ENCODE assay signal across 10 mouse cellular contexts in genomic region chr3:90376247-90376585, GRCm38 (mm10). TPM values are rescaled to one million over a fixed set of nuclear protein-coding genes. Genes with fewer than 3 reads are reported as not detected.
DNase-seq lines count a peak whose midpoint lies in the region; ATAC-seq lines count a peak whose summit lies in the region.
"Had no signal": no experiment of that assay in that cellular context is flagged by ENCODE, and none has a peak within 500 bp of the region (broad histone marks: within the 10 kb centered on the region; RNA-seq: fewer than 3 reads in every experiment).

No protein-coding gene starts in this region.

- no peaks in the 10 kb centered on the region for H3K27me3 ChIP-seq in heart, embryonic 12.5 days (replicated peaks)
- H3K27me3 ChIP-seq in hindbrain, embryonic 10.5 days (ENCODE audit: insufficient read depth, poor library complexity, severe bottlenecking): no peaks in the 10 kb centered on the region
- H3K27me3 ChIP-seq: limb, embryonic 15.5 days had no signal

- peaks cover 8% of the 10 kb centered on the region for H3K4me1 ChIP-seq in heart, embryonic 12.5 days (replicated peaks)
- peaks cover 39% of the 10 kb centered on the region for H3K4me1 ChIP-seq in hindbrain, embryonic 10.5 days (replicated peaks)
- H3K4me1 ChIP-seq: limb, embryonic 15.5 days had no signal

- H3K27ac ChIP-seq in heart, embryonic 12.5 days (ENCODE audit: poor library complexity, severe bottlenecking): no peak overlapping the region
- H3K27ac ChIP-seq in hindbrain, embryonic 10.5 days: peak overlapping the region; percentile 89
- H3K27ac ChIP-seq: limb, embryonic 15.5 days had no signal

- peak overlapping the region; percentile 33; the same call in 1 of the 2 replicates for H3K9ac ChIP-seq in heart, embryonic 12.5 days
- H3K9ac ChIP-seq: limb, embryonic 15.5 days had no signal

- no peaks in the 10 kb centered on the region for H3K9me3 ChIP-seq in heart, embryonic 12.5 days (replicated peaks)
- H3K9me3 ChIP-seq in hindbrain, embryonic 10.5 days: no peaks in the 10 kb centered on the region
- H3K9me3 ChIP-seq: limb, embryonic 15.5 days had no signal

- no peak overlapping the region for H3K4me2 ChIP-seq in heart, embryonic 12.5 days
- H3K4me2 ChIP-seq: limb, embryonic 15.5 days had no signal

- ATAC-seq in heart, embryonic 12.5 days (ENCODE audit: insufficient number of reproducible peaks, low FRiP score): peak; percentile 50; the same call in 1 of the 2 replicates

- DNase-seq in heart, adult 9 months (ENCODE audit: low spot score in 2 of 2): no peak
- DNase-seq in Muller cell, postnatal 12 days (ENCODE audit: inconsistent ontology term): peak; percentile 24
- peak; percentile 92 for DNase-seq in hindbrain, embryonic 10.5 days (ENCODE audit: low spot score)
- DNase-seq in lung, postnatal 4 days: peak; percentile 31 to 59
- no peak for DNase-seq in urinary bladder, postnatal 14 days (ENCODE audit: low spot score)
- no peak for DNase-seq in urinary bladder, postnatal 36 days (ENCODE audit: low spot score in 2 of 2)
- no peak for DNase-seq in urinary bladder, postnatal 10 days (ENCODE audit: low spot score)
- DNase-seq: adrenal gland, postnatal 10 days had no signal

- no peaks in the 10 kb centered on the region for H3K36me3 ChIP-seq in heart, embryonic 12.5 days
- H3K36me3 ChIP-seq in hindbrain, embryonic 10.5 days: no peaks in the 10 kb centered on the region
- H3K36me3 ChIP-seq: limb, embryonic 15.5 days had no signal

- H3K4me3 ChIP-seq in heart, embryonic 12.5 days: no peak overlapping the region
- peak overlapping the region; percentile 18; the same call in 1 of the 2 replicates for H3K4me3 ChIP-seq in hindbrain, embryonic 10.5 days
- H3K4me3 ChIP-seq: limb, embryonic 15.5 days had no signal

- 65% methylated on average over 1 of the region's 1 CpGs for WGBS in heart, embryonic 12.5 days
- WGBS in hindbrain, embryonic 10.5 days: 14% methylated on average over 1 of the region's 1 CpGs

RNA-seq across cellular contexts. Expression of gene Slc27a3, which starts 13.5 kb away (rescaled TPM):
- polyA plus RNA-seq in heart, embryonic 12.5 days (2016; fragmentation: Nextera tagmentation; extraction: Ambion mirVana): 9.9 and 10.3 TPM in 2 replicates
- 28.5 and 29.1 TPM in 2 replicates for polyA plus RNA-seq in hindbrain, embryonic 10.5 days (2016; fragmentation: Nextera tagmentation; extraction: Ambion mirVana)

RNA-seq across cellular contexts. Expression of gene Ints3, which starts 57.2 kb away (rescaled TPM):
- 31.1 and 32.2 TPM in 2 replicates for polyA plus RNA-seq in heart, embryonic 12.5 days (2016; fragmentation: Nextera tagmentation; extraction: Ambion mirVana)
- polyA plus RNA-seq in hindbrain, embryonic 10.5 days (2016; fragmentation: Nextera tagmentation; extraction: Ambion mirVana): 37.6 and 39.7 TPM in 2 replicates

Comparison
In these comparisons a context has a peak if more than half of its experiments do, and no peak if none do; other contexts are left out.
1. DNase-seq: peak in Muller cell, postnatal 12 days (single experiment), hindbrain, embryonic 10.5 days (single experiment) and lung, postnatal 4 days (2 of 2); none in heart, adult 9 months (0 of 2), urinary bladder, postnatal 14 days (single experiment), urinary bladder, postnatal 36 days (0 of 2) and urinary bladder, postnatal 10 days (single experiment).